Mouse (Mus musculus): ENCODE measurements around the gene E2f2. TPM values are rescaled to one million over a fixed set of nuclear protein-coding genes. Genes with fewer than 3 reads are reported as not detected.
A peak's percentile ranks its signal among the peaks of the same experiment; 100 is the strongest.

The E2f2 gene
- polyA plus RNA-seq, 1 experiment from 2014 or later: 3.2 TPM

DNA sequence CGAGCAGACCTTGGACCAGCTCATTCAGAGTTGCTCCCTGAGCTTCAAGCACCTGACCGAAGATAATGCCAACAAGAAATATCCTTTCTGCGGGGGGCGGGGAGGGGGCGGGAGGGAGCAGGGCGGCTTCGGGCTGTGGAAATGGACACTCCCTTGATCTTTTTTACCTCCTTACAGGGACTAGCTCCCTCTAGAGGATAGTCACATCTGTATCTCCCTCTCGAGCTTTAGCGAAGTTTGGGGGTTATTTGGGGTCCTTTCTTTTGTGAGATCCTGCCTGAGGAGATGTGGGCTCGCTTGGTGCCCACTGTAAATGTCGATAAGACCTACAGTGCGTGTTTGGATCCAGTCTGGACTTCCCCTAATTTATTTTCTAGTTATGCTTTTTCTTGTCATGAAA lies 9.2 kb downstream of the E2f2 start:
- Histone ChIP-seq H3K27me3 (ENCODE audit: insufficient read depth, low read length) (no peaks in the 10 kb centered on the region), H3K9me3 (replicated peaks; ENCODE audit: low read length) (no peaks in the 10 kb centered on the region), H3K4me1 (replicated peaks; ENCODE audit: insufficient read depth, low read length) (no peaks in the 10 kb centered on the region; the same call in none of the 2 replicates), H3K27ac (no peak overlapping the region), H3K4me2 (ENCODE audit: low read length) (peak overlapping the region; percentile 59), H3K4me3 (replicated peaks; ENCODE audit: low read depth, low read length) (0 out of 2 replicates have a peak overlapping the region, but pooled peaks have one; percentile 30), H3K36me3 (ENCODE audit: insufficient read depth, low read length) (no peaks in the 10 kb centered on the region), H3K9ac (ENCODE audit: low read depth, low read length) (no peak overlapping the region)
- TF ChIP-seq CTCF (IDR thresholded peaks at IDR 0.05; ENCODE audit: low read depth): peak; percentile 50; the same call in 1 of the 2 replicates
- ATAC-seq (replicated peaks; ENCODE audit: low FRiP score, low read depth) (no peak), DNase-seq (ENCODE audit: low spot score) (peak; percentile 58)
- 37% methylated on average over 12 of the region's 12 CpGs for WGBS

- WGBS: 53% methylated on average over 9 of the region's 9 CpGs
- Histone ChIP-seq H3K27ac (no peak overlapping the region), H3K27me3 (ENCODE audit: insufficient read depth, low read length) (no peaks in the 10 kb centered on the region), H3K9ac (ENCODE audit: low read depth, low read length) (no peak overlapping the region), H3K9me3 (replicated peaks; ENCODE audit: low read length) (no peaks in the 10 kb centered on the region), H3K4me3 (replicated peaks; ENCODE audit: low read depth, low read length) (no peak overlapping the region), H3K4me2 (ENCODE audit: low read length) (peak overlapping the region; percentile 3; the same call in 1 of the 2 replicates), H3K36me3 (ENCODE audit: insufficient read depth, low read length) (no peaks in the 10 kb centered on the region), H3K4me1 (replicated peaks; ENCODE audit: insufficient read depth, low read length) (no peaks in the 10 kb centered on the region)
- ATAC-seq (replicated peaks; ENCODE audit: low FRiP score, low read depth): no peak
- no peak for TF ChIP-seq CTCF (IDR thresholded peaks at IDR 0.05; ENCODE audit: low read depth)
- peak; percentile 61 for DNase-seq (ENCODE audit: low spot score)
These were observed 13.2 kb downstream of the E2f2 start for GRCm38 (mm10) chr4:136185375-136185774.

GRCm38 (mm10) chr4:136186315-136186714 lies 14.1 kb downstream of the E2f2 start:
- Histone ChIP-seq H3K9ac (ENCODE audit: low read depth, low read length) (no peak overlapping the region), H3K4me2 (ENCODE audit: low read length) (no peak overlapping the region), H3K4me1 (replicated peaks; ENCODE audit: insufficient read depth, low read length) (no peaks in the 10 kb centered on the region), H3K27me3 (ENCODE audit: insufficient read depth, low read length) (no peaks in the 10 kb centered on the region), H3K9me3 (replicated peaks; ENCODE audit: low read length) (no peaks in the 10 kb centered on the region), H3K4me3 (replicated peaks; ENCODE audit: low read depth, low read length) (no peak overlapping the region), H3K27ac (no peak overlapping the region), H3K36me3 (ENCODE audit: insufficient read depth, low read length) (no peaks in the 10 kb centered on the region)
- DNase-seq (ENCODE audit: low spot score) (no peak), ATAC-seq (replicated peaks; ENCODE audit: low FRiP score, low read depth) (no peak)
- WGBS: 86% methylated on average over 8 of the region's 8 CpGs
- TF ChIP-seq CTCF (IDR thresholded peaks at IDR 0.05; ENCODE audit: low read depth): no peak

DNA sequence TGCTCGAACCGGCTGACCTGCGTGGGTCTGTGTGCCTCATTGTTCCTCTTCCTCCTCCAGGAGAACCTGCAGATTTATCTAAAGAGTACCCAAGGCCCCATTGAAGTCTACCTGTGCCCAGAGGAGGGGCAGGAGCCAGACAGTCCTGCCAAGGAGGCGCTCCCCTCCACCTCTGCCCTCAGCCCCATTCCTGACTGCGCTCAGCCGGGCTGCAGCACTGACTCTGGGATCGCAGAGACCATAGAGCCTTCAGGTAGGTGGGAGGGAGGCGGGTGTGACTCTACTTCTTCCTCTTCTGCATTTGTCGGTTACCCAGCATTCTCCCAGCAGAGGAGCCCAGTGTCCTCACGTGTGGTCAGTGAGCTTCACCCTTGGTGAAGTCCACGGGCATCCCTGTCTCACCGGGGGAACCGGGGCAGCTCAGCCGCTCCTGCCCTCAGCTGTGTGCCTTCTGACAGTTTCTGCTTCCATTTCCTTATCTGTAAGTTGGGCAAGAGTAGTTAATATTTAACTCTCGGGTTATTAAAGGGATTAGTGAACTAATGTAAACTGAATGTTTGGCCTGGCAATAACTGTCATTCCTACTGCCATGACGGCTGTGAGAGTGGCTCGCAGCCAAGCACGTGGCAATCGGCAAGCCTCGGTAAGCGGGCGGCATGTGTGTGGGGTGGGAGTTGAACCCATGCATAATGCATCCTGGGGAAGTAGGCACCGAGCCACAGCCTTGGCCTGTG lies 14.7 kb downstream of the E2f2 start:
- Histone ChIP-seq H3K4me3 (replicated peaks; ENCODE audit: low read depth, low read length) (no peak overlapping the region), H3K4me1 (replicated peaks; ENCODE audit: insufficient read depth, low read length) (no peaks in the 10 kb centered on the region), H3K27me3 (ENCODE audit: insufficient read depth, low read length) (no peaks in the 10 kb centered on the region), H3K4me2 (ENCODE audit: low read length) (0 out of 2 replicates have a peak overlapping the region, but pooled peaks have one; percentile 4), H3K9me3 (replicated peaks; ENCODE audit: low read length) (no peaks in the 10 kb centered on the region), H3K27ac (no peak overlapping the region), H3K9ac (ENCODE audit: low read depth, low read length) (no peak overlapping the region), H3K36me3 (ENCODE audit: insufficient read depth, low read length) (no peaks in the 10 kb centered on the region)
- WGBS: 63% methylated on average over 23 of the region's 23 CpGs
- DNase-seq (ENCODE audit: low spot score): peak; percentile 44
- ATAC-seq (replicated peaks; ENCODE audit: low FRiP score, low read depth): peak; percentile 67
- no peak for TF ChIP-seq CTCF (IDR thresholded peaks at IDR 0.05; ENCODE audit: low read depth)

- H3K27ac ChIP-seq: no peak overlapping the region
- H3K4me2 ChIP-seq (ENCODE audit: low read length): no peak overlapping the region
- H3K9me3 ChIP-seq (replicated peaks; ENCODE audit: low read length): no peaks in the 10 kb centered on the region
- no peaks in the 10 kb centered on the region for H3K4me1 ChIP-seq (replicated peaks; ENCODE audit: insufficient read depth, low read length)
- H3K27me3 ChIP-seq (ENCODE audit: insufficient read depth, low read length): no peaks in the 10 kb centered on the region
- ATAC-seq (replicated peaks; ENCODE audit: low FRiP score, low read depth) (no peak), DNase-seq (ENCODE audit: low spot score) (no peak)
- no peak overlapping the region for H3K9ac ChIP-seq (ENCODE audit: low read depth, low read length)
- H3K36me3 ChIP-seq (ENCODE audit: insufficient read depth, low read length): peaks cover 12% of the 10 kb centered on the region; the same call in 1 of the 2 replicates
- peak; percentile 54 for TF ChIP-seq CTCF (IDR thresholded peaks at IDR 0.05; ENCODE audit: low read depth)
- no peak overlapping the region for H3K4me3 ChIP-seq (replicated peaks; ENCODE audit: low read depth, low read length)
- WGBS: 90% methylated on average over 6 of the region's 6 CpGs
These were observed 17.0 kb downstream of the E2f2 start for GRCm38 (mm10) chr4:136188973-136189737.

- WGBS: 78% methylated on average over 8 of the region's 8 CpGs
- no peak for ATAC-seq (replicated peaks; ENCODE audit: low FRiP score, low read depth)
- Histone ChIP-seq H3K4me2 (ENCODE audit: low read length) (no peak overlapping the region), H3K9ac (ENCODE audit: low read depth, low read length) (no peak overlapping the region), H3K9me3 (replicated peaks; ENCODE audit: low read length) (no peaks in the 10 kb centered on the region), H3K27me3 (ENCODE audit: insufficient read depth, low read length) (no peaks in the 10 kb centered on the region), H3K27ac (no peak overlapping the region), H3K4me3 (replicated peaks; ENCODE audit: low read depth, low read length) (no peak overlapping the region), H3K4me1 (replicated peaks; ENCODE audit: insufficient read depth, low read length) (no peaks in the 10 kb centered on the region), H3K36me3 (ENCODE audit: insufficient read depth, low read length) (peaks cover 12% of the 10 kb centered on the region; the same call in 1 of the 2 replicates)
- DNase-seq (ENCODE audit: low spot score): no peak
- TF ChIP-seq CTCF (IDR thresholded peaks at IDR 0.05; ENCODE audit: low read depth): no peak
These were observed 17.7 kb downstream of the E2f2 start for GRCm38 (mm10) chr4:136189912-136190311.
